Mouse (Mus musculus) liver, adult 2 months (tissue): ENCODE measurements around the gene Ptpra.

Source experiments
- CTCF ChIP-seq: fragments of 200-500 bp; IDR thresholded peaks from 2 replicates; pipeline ENCODE4 v1.5.1; 2011; ENCODE audit warnings: low read depth, low read length, control low read depth
- POLR2A ChIP-seq: fragments of 200-500 bp; IDR thresholded peaks from 2 replicates; pipeline ENCODE4 v1.6.1; 2011; ENCODE audit warnings: low read length, control low read depth; ENCODE audit not compliant: insufficient read depth; ENCODE audit errors: extremely low read depth

- TF ChIP-seq POLR2A (no peak), CTCF (no peak)
Measured at GRCm38 (mm10) chr2:130491162-130491561, 41.1 kb downstream of the Ptpra start.
